Mouse (Mus musculus) midbrain, embryonic 14.5 days (tissue): ENCODE measurements around the gene Olfr1287. TPM values are rescaled to one million over a fixed set of nuclear protein-coding genes. Genes with fewer than 3 reads are reported as not detected.

Experiments
- ATAC-seq: fragments of 200-750 bp; cut with Nextera tagmentation; 2 replicates; pipeline ENCODE4 v1.8.0; 2017; ENCODE audit warnings: moderate number of reproducible peaks, moderate library complexity; ENCODE audit not compliant: low FRiP score, low TSS enrichment
- DNase-seq: peaks from one replicate; pipeline ENCODE4 v3.0.0-alpha.2; 2015
- H3K27ac ChIP-seq: fragments of 300-500 bp; sonication (generic); replicated peaks from 2 replicates; pipeline ENCODE4 v1.5.1; 2014; ENCODE audit warnings: mild to moderate bottlenecking, low read depth, low read length, moderate library complexity
- H3K27me3 ChIP-seq: fragments of 300-500 bp; sonication (generic); 2 replicates; pipeline ENCODE4 v1.6.1; 2014; ENCODE audit warnings: low read length, control low read depth, mixed read lengths; ENCODE audit not compliant: control insufficient read depth, insufficient read depth
- H3K36me3 ChIP-seq: fragments of 300-500 bp; sonication (generic); 2 replicates; pipeline ENCODE4 v1.6.1; 2014; ENCODE audit warnings: low read length, control low read depth; ENCODE audit not compliant: control insufficient read depth, insufficient read depth
- H3K4me1 ChIP-seq: fragments of 300-500 bp; sonication (generic); 2 replicates; pipeline ENCODE4 v1.6.1; 2014; ENCODE audit warnings: mild to moderate bottlenecking, antibody characterized with exemption, low read length, control low read depth; ENCODE audit not compliant: control insufficient read depth, insufficient read depth
- H3K4me2 ChIP-seq: fragments of 300-500 bp; sonication (generic); 2 replicates; pipeline ENCODE4 v1.6.1; 2014; ENCODE audit warnings: mild to moderate bottlenecking, low read length, moderate library complexity
- H3K4me3 ChIP-seq: fragments of 300-500 bp; sonication (generic); replicated peaks from 2 replicates; pipeline ENCODE4 v1.5.1; 2014; ENCODE audit warnings: low read depth, low read length
- H3K9ac ChIP-seq: fragments of 300-500 bp; sonication (generic); replicated peaks from 2 replicates; pipeline ENCODE4 v1.6.1; 2014; ENCODE audit warnings: mild to moderate bottlenecking, low read length, moderate library complexity
- H3K9me3 ChIP-seq: fragments of 300-500 bp; sonication (generic); 2 replicates; pipeline ENCODE4 v1.6.1; 2016; ENCODE audit warnings: low read length, control low read depth, mixed read lengths; ENCODE audit not compliant: control insufficient read depth
- WGBS: fragments of 180-500 bp; shearing (Covaris S2); extraction: QIAGEN DNeasy Blood & Tissue Kit; methylation state at CpG from one replicate; pipeline ENCODE4 v1.1.7; 2014; 5-methylcytosine and 5-hydroxymethylcytosine counted together
- polyA plus RNA-seq: library from polyadenylated mRNA; unstranded; fragments of >200 nt; fragmentation: Nextera tagmentation; extraction: Ambion mirVana; gene quantifications from 2 replicates; pipeline ENCODE4 v1.2.1, GENCODE M21; 2014

Olfr1287 gene
- not detected in 2 replicates for polyA plus RNA-seq

- Histone ChIP-seq H3K9ac (no peak within 1 kb of the TSS), H3K36me3 (no peaks in the 10 kb centered on the region), H3K4me2 (no peak within 1 kb of the TSS), H3K4me3 (no peak within 1 kb of the TSS), H3K9me3 (no peaks in the 10 kb centered on the region), H3K27ac (no peak within 1 kb of the TSS), H3K4me1 (no peaks in the 10 kb centered on the region), H3K27me3 (no peaks in the 10 kb centered on the region)
- no peak for ATAC-seq
- no peak for DNase-seq
- WGBS = 75% methylated on average over 1 of the region's 1 CpGs
These were observed at the start of gene Olfr1287 for GRCm38 (mm10) chr2:111448842-111449241. Olfr1287 (plus strand) TSS chr2:111449142.

GRCm38 (mm10) chr2:111422931-111423330, 26.0 kb upstream of the Olfr1287 start, which contains the start of gene Olfr1286:
Olfr1286 (minus strand) TSS chr2:111423115.
- no peak within 1 kb of the TSS for H3K4me2 ChIP-seq
- H3K27ac ChIP-seq = no peak within 1 kb of the TSS
- ATAC-seq (no peak), DNase-seq (peak; percentile 9)
- no peak within 1 kb of the TSS for H3K9ac ChIP-seq
- no peak within 1 kb of the TSS for H3K4me3 ChIP-seq
- no peaks in the 10 kb centered on the region for H3K4me1 ChIP-seq
- no peaks in the 10 kb centered on the region for H3K9me3 ChIP-seq
- H3K27me3 ChIP-seq = no peaks in the 10 kb centered on the region
- WGBS = 34% methylated on average over 1 of the region's 1 CpGs
- no peaks in the 10 kb centered on the region for H3K36me3 ChIP-seq

- WGBS = 96% methylated on average over 1 of the region's 1 CpGs
- H3K4me1 ChIP-seq = no peaks in the 10 kb centered on the region
- H3K27me3 ChIP-seq = no peaks in the 10 kb centered on the region
- ATAC-seq (no peak), DNase-seq (no peak)
- no peak within 1 kb of the TSS for H3K4me2 ChIP-seq
- no peak within 1 kb of the TSS for H3K27ac ChIP-seq
- no peaks in the 10 kb centered on the region; the same call in 1 of the 2 replicates for H3K9me3 ChIP-seq
- no peak within 1 kb of the TSS for H3K9ac ChIP-seq
- H3K4me3 ChIP-seq = no peak within 1 kb of the TSS
- H3K36me3 ChIP-seq = no peaks in the 10 kb centered on the region
These were observed 24.9 kb downstream of the Olfr1287 start, which contains the start of gene Olfr1288 for GRCm38 (mm10) chr2:111473801-111474200. Olfr1288 (plus strand) TSS chr2:111474101.

GRCm38 (mm10) chr2:111480519-111480918, 31.6 kb downstream of the Olfr1287 start, which contains the start of gene Olfr1289:
Olfr1289 (plus strand) TSS chr2:111480819.
- Histone ChIP-seq H3K9ac (no peak within 1 kb of the TSS), H3K9me3 (no peaks in the 10 kb centered on the region), H3K27ac (no peak within 1 kb of the TSS), H3K4me1 (no peaks in the 10 kb centered on the region), H3K4me2 (no peak within 1 kb of the TSS), H3K36me3 (no peaks in the 10 kb centered on the region), H3K4me3 (no peak within 1 kb of the TSS), H3K27me3 (no peaks in the 10 kb centered on the region)
- ATAC-seq (no peak), DNase-seq (no peak)
- 81% methylated on average over 1 of the region's 1 CpGs for WGBS

- no peak for DNase-seq
These were observed 44.8 kb downstream of the Olfr1287 start, which contains the start of gene Olfr1290 for GRCm38 (mm10) chr2:111493729-111494128. Olfr1290 (minus strand) TSS chr2:111493829.

GRCm38 (mm10) chr2:111496880-111497279, 47.9 kb downstream of the Olfr1287 start, which contains the start of gene Olfr1291-ps1:
Olfr1291-ps1 (plus strand) TSS chr2:111497180.
- no peaks in the 10 kb centered on the region for H3K36me3 ChIP-seq
- H3K4me2 ChIP-seq = no peak within 1 kb of the TSS
- DNase-seq (no peak), ATAC-seq (no peak)
- WGBS = 95% methylated on average over 3 of the region's 3 CpGs
- no peaks in the 10 kb centered on the region for H3K27me3 ChIP-seq
- no peak within 1 kb of the TSS for H3K27ac ChIP-seq
- no peak within 1 kb of the TSS for H3K9ac ChIP-seq
- no peak within 1 kb of the TSS for H3K4me3 ChIP-seq
- no peaks in the 10 kb centered on the region for H3K4me1 ChIP-seq
- no peaks in the 10 kb centered on the region for H3K9me3 ChIP-seq

More at GRCm38 (mm10) chr2:111493729-111494128, 44.8 kb downstream of the Olfr1287 start, which contains the start of gene Olfr1290:
- no peaks in the 10 kb centered on the region for H3K27me3 ChIP-seq
- no peak for ATAC-seq
- H3K27ac ChIP-seq = no peak within 1 kb of the TSS
- no peak within 1 kb of the TSS for H3K4me2 ChIP-seq
- H3K9ac ChIP-seq = no peak within 1 kb of the TSS
- no peaks in the 10 kb centered on the region for H3K36me3 ChIP-seq
- 76% methylated on average over 5 of the region's 5 CpGs for WGBS
- H3K4me1 ChIP-seq = no peaks in the 10 kb centered on the region
- no peaks in the 10 kb centered on the region for H3K9me3 ChIP-seq
- H3K4me3 ChIP-seq = no peak within 1 kb of the TSS

Other genes starting within 250 kb of the Olfr1287 start
- not detected in 2 replicates for gene 4930430A15Rik, start 219.5 kb upstream of the Olfr1287 start, polyA plus RNA-seq
- not detected in 2 replicates for gene Olfr1275, start 213.9 kb upstream of the Olfr1287 start, polyA plus RNA-seq
- not detected in 2 replicates for gene Olfr1276, start 194.6 kb upstream of the Olfr1287 start, polyA plus RNA-seq
- gene Olfr1277, start 175.0 kb upstream of the Olfr1287 start, polyA plus RNA-seq = not detected in 2 replicates
- gene Olfr1278, start 159.0 kb upstream of the Olfr1287 start, polyA plus RNA-seq = not detected in 2 replicates
- not detected in 2 replicates for gene Olfr1279, start 148.5 kb upstream of the Olfr1287 start, polyA plus RNA-seq
- gene Olfr1280, start 135.1 kb upstream of the Olfr1287 start, polyA plus RNA-seq = not detected in 2 replicates
- not detected in 2 replicates for gene Olfr1281, start 122.6 kb upstream of the Olfr1287 start, polyA plus RNA-seq
- not detected in 2 replicates for gene Olfr1282, start 113.1 kb upstream of the Olfr1287 start, polyA plus RNA-seq
- not detected in 2 replicates for gene Olfr1283, start 82.4 kb upstream of the Olfr1287 start, polyA plus RNA-seq
- gene Olfr1284, start 73.6 kb upstream of the Olfr1287 start, polyA plus RNA-seq = not detected in 2 replicates
- gene Olfr1286, start 26.0 kb upstream of the Olfr1287 start, polyA plus RNA-seq = not detected in 2 replicates
- not detected in 2 replicates for gene Olfr1288, start 25.0 kb downstream of the Olfr1287 start, polyA plus RNA-seq
- gene Olfr1289, start 31.7 kb downstream of the Olfr1287 start, polyA plus RNA-seq = not detected in 2 replicates
- not detected in 2 replicates for gene Olfr1290, start 44.7 kb downstream of the Olfr1287 start, polyA plus RNA-seq
- not detected in 2 replicates for gene Olfr1291-ps1, start 48.0 kb downstream of the Olfr1287 start, polyA plus RNA-seq
- not detected in 2 replicates for gene Olfr1293-ps, start 76.1 kb downstream of the Olfr1287 start, polyA plus RNA-seq
- not detected in 2 replicates for gene Olfr1294, start 91.1 kb downstream of the Olfr1287 start, polyA plus RNA-seq
- gene Olfr1295, start 120.5 kb downstream of the Olfr1287 start, polyA plus RNA-seq = not detected in 2 replicates
- gene Olfr1297, start 177.4 kb downstream of the Olfr1287 start, polyA plus RNA-seq = not detected in 2 replicates
- gene Olfr1298, start 200.1 kb downstream of the Olfr1287 start, polyA plus RNA-seq = not detected in 2 replicates
- gene Olfr1299, start 212.3 kb downstream of the Olfr1287 start, polyA plus RNA-seq = not detected in 2 replicates